Mouse (Mus musculus): ENCODE measurements around the gene Phf2. TPM values are rescaled to one million over a fixed set of nuclear protein-coding genes. Genes with fewer than 3 reads are reported as not detected.

The Phf2 gene
- polyA plus RNA-seq, 1 experiment from 2014 or later = 9.6 TPM

- no peak overlapping the region for H3K27ac ChIP-seq (replicated peaks)
- 0 out of 2 replicates have a peak, but pooled peaks cover 7% of the 10 kb centered on the region for H3K4me1 ChIP-seq (replicated peaks)
- H3K27me3 ChIP-seq = no peaks in the 10 kb centered on the region
- no peaks in the 10 kb centered on the region for H3K9me3 ChIP-seq
- no peak overlapping the region for H3K4me3 ChIP-seq
- H3K36me3 ChIP-seq = peaks cover 8% of the 10 kb centered on the region
- H3K4me2 ChIP-seq = no peak overlapping the region
- no peak for ATAC-seq (ENCODE audit: low read depth)
- H3K9ac ChIP-seq = no peak overlapping the region
- whole genome bisulfite sequencing = 79% methylated on average over 11 of the region's 11 CpGs
Observed at GRCm38 (mm10) chr13:48796906-48797305, 74.0 kb downstream of the Phf2 start.

- no peak overlapping the region for H3K27ac ChIP-seq (replicated peaks)
- H3K9me3 ChIP-seq = no peaks in the 10 kb centered on the region
- H3K4me3 ChIP-seq = no peak overlapping the region
- H3K9ac ChIP-seq = no peak overlapping the region
- no peaks in the 10 kb centered on the region for H3K36me3 ChIP-seq
- no peak overlapping the region for H3K4me2 ChIP-seq
- H3K4me1 ChIP-seq (replicated peaks) = 0 out of 2 replicates have a peak, but pooled peaks cover 7% of the 10 kb centered on the region
- ATAC-seq (ENCODE audit: low read depth) = no peak
- no peaks in the 10 kb centered on the region for H3K27me3 ChIP-seq
- WGBS = 85% methylated on average over 6 of the region's 6 CpGs
Observed at GRCm38 (mm10) chr13:48795711-48796110, 75.2 kb downstream of the Phf2 start.

GRCm38 (mm10) chr13:48784594-48785298 is 86.2 kb downstream of the Phf2 start:
- Histone ChIP-seq H3K27me3 (peaks cover 5% of the 10 kb centered on the region; the same call in 1 of the 2 replicates), H3K4me1 (replicated peaks) (peaks cover 26% of the 10 kb centered on the region), H3K27ac (replicated peaks) (no peak overlapping the region), H3K4me2 (no peak overlapping the region), H3K9ac (no peak overlapping the region), H3K4me3 (no peak overlapping the region), H3K36me3 (no peaks in the 10 kb centered on the region), H3K9me3 (no peaks in the 10 kb centered on the region)
- no peak for ATAC-seq (ENCODE audit: low read depth)
- 66% methylated on average over 8 of the region's 8 CpGs for WGBS

GRCm38 (mm10) chr13:48784151-48784550 is 86.8 kb downstream of the Phf2 start:
- ATAC-seq (ENCODE audit: low read depth) = peak; percentile 83; the same call in 1 of the 2 replicates
- Histone ChIP-seq H3K4me2 (no peak overlapping the region), H3K27me3 (peaks cover 5% of the 10 kb centered on the region; the same call in 1 of the 2 replicates), H3K4me1 (replicated peaks) (peaks cover 26% of the 10 kb centered on the region), H3K9ac (no peak overlapping the region), H3K4me3 (no peak overlapping the region), H3K9me3 (no peaks in the 10 kb centered on the region), H3K36me3 (no peaks in the 10 kb centered on the region), H3K27ac (replicated peaks) (no peak overlapping the region)
- 24% methylated on average over 8 of the region's 8 CpGs for WGBS

GRCm38 (mm10) chr13:48782727-48783725 is 87.9 kb downstream of the Phf2 start:
- Histone ChIP-seq H3K4me3 (no peak overlapping the region), H3K9me3 (no peaks in the 10 kb centered on the region), H3K9ac (no peak overlapping the region), H3K27ac (replicated peaks) (no peak overlapping the region), H3K36me3 (no peaks in the 10 kb centered on the region), H3K4me1 (replicated peaks) (peaks cover 26% of the 10 kb centered on the region), H3K4me2 (no peak overlapping the region), H3K27me3 (peaks cover 5% of the 10 kb centered on the region; the same call in 1 of the 2 replicates)
- ATAC-seq (ENCODE audit: low read depth) = no peak
- 39% methylated on average over 27 of the region's 27 CpGs for WGBS

GRCm38 (mm10) chr13:48780345-48781010 is 90.4 kb downstream of the Phf2 start:
- Histone ChIP-seq H3K27ac (replicated peaks) (no peak overlapping the region), H3K36me3 (no peaks in the 10 kb centered on the region), H3K9me3 (no peaks in the 10 kb centered on the region), H3K9ac (no peak overlapping the region), H3K4me1 (replicated peaks) (peaks cover 26% of the 10 kb centered on the region), H3K4me3 (no peak overlapping the region), H3K4me2 (no peak overlapping the region), H3K27me3 (0 out of 2 replicates have a peak, but pooled peaks cover under 1% of the 10 kb centered on the region)
- no peak for ATAC-seq (ENCODE audit: low read depth)
- 46% methylated on average over 9 of the region's 9 CpGs for WGBS

GRCm38 (mm10) chr13:48779592-48780344 is 91.2 kb downstream of the Phf2 start:
- ATAC-seq (ENCODE audit: low read depth) = no peak
- Histone ChIP-seq H3K27me3 (no peaks in the 10 kb centered on the region), H3K9me3 (no peaks in the 10 kb centered on the region), H3K4me3 (no peak overlapping the region), H3K36me3 (no peaks in the 10 kb centered on the region), H3K4me1 (replicated peaks) (peaks cover 26% of the 10 kb centered on the region), H3K27ac (replicated peaks) (no peak overlapping the region), H3K9ac (no peak overlapping the region), H3K4me2 (no peak overlapping the region)
- WGBS = 41% methylated on average over 11 of the region's 11 CpGs

GRCm38 (mm10) chr13:48778138-48778537 is 92.8 kb downstream of the Phf2 start:
- no peak overlapping the region for H3K27ac ChIP-seq (replicated peaks)
- 68% methylated on average over 4 of the region's 4 CpGs for WGBS
- no peaks in the 10 kb centered on the region for H3K9me3 ChIP-seq
- peaks cover 15% of the 10 kb centered on the region for H3K4me1 ChIP-seq (replicated peaks)
- H3K4me2 ChIP-seq = no peak overlapping the region
- H3K36me3 ChIP-seq = no peaks in the 10 kb centered on the region
- no peak for ATAC-seq (ENCODE audit: low read depth)
- H3K4me3 ChIP-seq = no peak overlapping the region
- no peak overlapping the region for H3K9ac ChIP-seq
- H3K27me3 ChIP-seq = no peaks in the 10 kb centered on the region

GRCm38 (mm10) chr13:48774506-48774905 is 96.4 kb downstream of the Phf2 start:
- no peaks in the 10 kb centered on the region for H3K4me1 ChIP-seq (replicated peaks)
- H3K9me3 ChIP-seq = no peaks in the 10 kb centered on the region
- H3K27me3 ChIP-seq = no peaks in the 10 kb centered on the region
- H3K4me3 ChIP-seq = no peak overlapping the region
- H3K9ac ChIP-seq = no peak overlapping the region
- no peak overlapping the region for H3K4me2 ChIP-seq
- no peak for ATAC-seq (ENCODE audit: low read depth)
- H3K27ac ChIP-seq (replicated peaks) = no peak overlapping the region
- 86% methylated on average over 7 of the region's 7 CpGs for WGBS
- H3K36me3 ChIP-seq = no peaks in the 10 kb centered on the region

GRCm38 (mm10) chr13:48768109-48768508 is 102.8 kb downstream of the Phf2 start:
- Histone ChIP-seq H3K9ac (no peak overlapping the region), H3K9me3 (no peaks in the 10 kb centered on the region), H3K4me3 (no peak overlapping the region), H3K27me3 (no peaks in the 10 kb centered on the region), H3K27ac (replicated peaks) (no peak overlapping the region), H3K4me2 (no peak overlapping the region), H3K36me3 (no peaks in the 10 kb centered on the region), H3K4me1 (replicated peaks) (0 out of 2 replicates have a peak, but pooled peaks cover 4% of the 10 kb centered on the region)
- 70% methylated on average over 11 of the region's 11 CpGs for WGBS
- 0 out of 2 replicates have a peak, but pooled peaks have one; percentile 50 for ATAC-seq (ENCODE audit: low read depth)

GRCm38 (mm10) chr13:48763701-48764245 is 107.1 kb downstream of the Phf2 start:
- no peak overlapping the region for H3K27ac ChIP-seq (replicated peaks)
- 53% methylated on average over 11 of the region's 11 CpGs for WGBS
- no peak for ATAC-seq (ENCODE audit: low read depth)

More at GRCm38 (mm10) chr13:48763701-48764245, 107.1 kb downstream of the Phf2 start:
- no peak overlapping the region for H3K4me3 ChIP-seq
- no peaks in the 10 kb centered on the region for H3K9me3 ChIP-seq
- H3K4me2 ChIP-seq = no peak overlapping the region
- no peak overlapping the region for H3K9ac ChIP-seq
- H3K27me3 ChIP-seq = no peaks in the 10 kb centered on the region
- 0 out of 2 replicates have a peak, but pooled peaks cover 4% of the 10 kb centered on the region for H3K4me1 ChIP-seq (replicated peaks)
- no peaks in the 10 kb centered on the region for H3K36me3 ChIP-seq
